Mouse (Mus musculus): ENCODE results near the gene Cdk11b. TPM values are rescaled to one million over a fixed set of nuclear protein-coding genes. Genes with fewer than 3 reads are reported as not detected.

The Cdk11b gene
- polyA plus RNA-seq, 1 experiment from 2014 or later = 24.9 TPM

- no peak overlapping the region for H3K9ac ChIP-seq (replicated peaks)
- ATAC-seq (no peak), DNase-seq (no peak)
- peaks cover 13% of the 10 kb centered on the region for H3K4me1 ChIP-seq (ENCODE audit: insufficient read depth)
- H3K4me2 ChIP-seq (ENCODE audit: low read depth, low read length) = no peak overlapping the region
- WGBS (ENCODE audit: insufficient replicate concordance) = 83% methylated on average over 11 of the region's 11 CpGs
- no peak overlapping the region for H3K4me3 ChIP-seq (ENCODE audit: low read depth, low read length)
- no peaks in the 10 kb centered on the region for H3K9me3 ChIP-seq (ENCODE audit: low read length)
- peaks cover 37% of the 10 kb centered on the region for H3K36me3 ChIP-seq (replicated peaks; ENCODE audit: insufficient read depth, low read length)
- peaks cover 32% of the 10 kb centered on the region for H3K27me3 ChIP-seq (ENCODE audit: insufficient read depth, low read length)
- TF ChIP-seq CTCF (IDR thresholded peaks at IDR 0.05; ENCODE audit: low read depth) (no peak), EP300 (IDR thresholded peaks at IDR 0.05; ENCODE audit: low read depth) (no peak)
- no peak overlapping the region for H3K27ac ChIP-seq (ENCODE audit: low read depth)
These were observed 24.7 kb downstream of the Cdk11b start for GRCm38 (mm10) chr4:155649355-155649754.

GRCm38 (mm10) chr4:155651553-155652269, 27.1 kb downstream of the Cdk11b start:
- no peaks in the 10 kb centered on the region for H3K9me3 ChIP-seq (ENCODE audit: low read length)
- H3K9ac ChIP-seq (replicated peaks) = no peak overlapping the region
- H3K4me1 ChIP-seq (ENCODE audit: insufficient read depth) = peaks cover 19% of the 10 kb centered on the region
- no peak overlapping the region for H3K4me2 ChIP-seq (ENCODE audit: low read depth, low read length)
- no peak overlapping the region; the same call in 1 of the 2 replicates for H3K27ac ChIP-seq (ENCODE audit: low read depth)
- 63% methylated on average over 15 of the region's 15 CpGs for WGBS (ENCODE audit: insufficient replicate concordance)
- TF ChIP-seq EP300 (IDR thresholded peaks at IDR 0.05; ENCODE audit: low read depth) (no peak), CTCF (IDR thresholded peaks at IDR 0.05; ENCODE audit: low read depth) (no peak)
- H3K4me3 ChIP-seq (ENCODE audit: low read depth, low read length) = no peak overlapping the region
- peaks cover 45% of the 10 kb centered on the region for H3K27me3 ChIP-seq (ENCODE audit: insufficient read depth, low read length)
- ATAC-seq (no peak), DNase-seq (no peak)
- H3K36me3 ChIP-seq (replicated peaks; ENCODE audit: insufficient read depth, low read length) = peaks cover 37% of the 10 kb centered on the region

GRCm38 (mm10) chr4:155652283-155653085, 27.8 kb downstream of the Cdk11b start:
- Histone ChIP-seq H3K27ac (ENCODE audit: low read depth) (no peak overlapping the region; the same call in 1 of the 2 replicates), H3K4me2 (ENCODE audit: low read depth, low read length) (peak overlapping the region; percentile 54), H3K9ac (replicated peaks) (peak overlapping the region; percentile 47; the same call in 1 of the 2 replicates), H3K36me3 (replicated peaks; ENCODE audit: insufficient read depth, low read length) (peaks cover 32% of the 10 kb centered on the region), H3K27me3 (ENCODE audit: insufficient read depth, low read length) (peaks cover 45% of the 10 kb centered on the region), H3K9me3 (ENCODE audit: low read length) (no peaks in the 10 kb centered on the region), H3K4me3 (ENCODE audit: low read depth, low read length) (peak overlapping the region; percentile 30), H3K4me1 (ENCODE audit: insufficient read depth) (peaks cover 19% of the 10 kb centered on the region)
- DNase-seq = no peak
- no peak for TF ChIP-seq EP300 (IDR thresholded peaks at IDR 0.05; ENCODE audit: low read depth)
- no peak for TF ChIP-seq CTCF (IDR thresholded peaks at IDR 0.05; ENCODE audit: low read depth)
- ATAC-seq = no peak
- 26% methylated on average over 36 of the region's 36 CpGs for WGBS (ENCODE audit: insufficient replicate concordance)

GRCm38 (mm10) chr4:155653086-155653450, 28.4 kb downstream of the Cdk11b start, which contains the start of gene Mmp23:
TSS of gene Mmp23 (minus strand) at chr4:155653384.
- Histone ChIP-seq H3K4me3 (ENCODE audit: low read depth, low read length) (peak within 1 kb of the TSS; percentile 30), H3K4me2 (ENCODE audit: low read depth, low read length) (peak within 1 kb of the TSS; percentile 54), H3K9me3 (ENCODE audit: low read length) (no peaks in the 10 kb centered on the region), H3K9ac (replicated peaks) (peak within 1 kb of the TSS; percentile 47; the same call in 1 of the 2 replicates), H3K4me1 (ENCODE audit: insufficient read depth) (peaks cover 19% of the 10 kb centered on the region), H3K36me3 (replicated peaks; ENCODE audit: insufficient read depth, low read length) (peaks cover 27% of the 10 kb centered on the region), H3K27ac (ENCODE audit: low read depth) (peak within 1 kb of the TSS; percentile 12; the same call in 1 of the 2 replicates), H3K27me3 (ENCODE audit: insufficient read depth, low read length) (peaks cover 45% of the 10 kb centered on the region)
- no peak for DNase-seq
- TF ChIP-seq EP300 (IDR thresholded peaks at IDR 0.05; ENCODE audit: low read depth) (no peak), CTCF (IDR thresholded peaks at IDR 0.05; ENCODE audit: low read depth) (peak; percentile 11; the same call in 1 of the 2 replicates)
- WGBS (ENCODE audit: insufficient replicate concordance) = under 1% methylated on average over 32 of the region's 33 CpGs
- no peak for ATAC-seq

GRCm38 (mm10) chr4:155653451-155654182, 29.0 kb downstream of the Cdk11b start:
- no peak for DNase-seq
- Histone ChIP-seq H3K4me3 (ENCODE audit: low read depth, low read length) (peak overlapping the region; percentile 30), H3K27ac (ENCODE audit: low read depth) (0 out of 2 replicates have a peak overlapping the region, but pooled peaks have one; percentile 12), H3K27me3 (ENCODE audit: insufficient read depth, low read length) (peaks cover 45% of the 10 kb centered on the region), H3K9me3 (ENCODE audit: low read length) (no peaks in the 10 kb centered on the region), H3K4me1 (ENCODE audit: insufficient read depth) (peaks cover 19% of the 10 kb centered on the region), H3K36me3 (replicated peaks; ENCODE audit: insufficient read depth, low read length) (peaks cover 21% of the 10 kb centered on the region), H3K9ac (replicated peaks) (no peak overlapping the region), H3K4me2 (ENCODE audit: low read depth, low read length) (peak overlapping the region; percentile 54)
- 3% methylated on average over 30 of the region's 31 CpGs for WGBS (ENCODE audit: insufficient replicate concordance)
- no peak for ATAC-seq
- TF ChIP-seq EP300 (IDR thresholded peaks at IDR 0.05; ENCODE audit: low read depth) (no peak), CTCF (IDR thresholded peaks at IDR 0.05; ENCODE audit: low read depth) (peak; percentile 25)

GRCm38 (mm10) chr4:155654183-155654455, 29.5 kb downstream of the Cdk11b start:
- Histone ChIP-seq H3K4me3 (ENCODE audit: low read depth, low read length) (peak overlapping the region; percentile 27), H3K9me3 (ENCODE audit: low read length) (no peaks in the 10 kb centered on the region), H3K27ac (ENCODE audit: low read depth) (no peak overlapping the region), H3K36me3 (replicated peaks; ENCODE audit: insufficient read depth, low read length) (peaks cover 16% of the 10 kb centered on the region), H3K27me3 (ENCODE audit: insufficient read depth, low read length) (peaks cover 45% of the 10 kb centered on the region), H3K9ac (replicated peaks) (no peak overlapping the region), H3K4me1 (ENCODE audit: insufficient read depth) (peaks cover 19% of the 10 kb centered on the region), H3K4me2 (ENCODE audit: low read depth, low read length) (peak overlapping the region; percentile 54)
- no peak for ATAC-seq
- TF ChIP-seq CTCF (IDR thresholded peaks at IDR 0.05; ENCODE audit: low read depth) (no peak), EP300 (IDR thresholded peaks at IDR 0.05; ENCODE audit: low read depth) (no peak)
- no peak for DNase-seq
- WGBS (ENCODE audit: insufficient replicate concordance) = 5% methylated on average over 6 of the region's 6 CpGs

All from liver, postnatal 0 days (tissue).